Mouse (Mus musculus) splenic B cell, adult 2 months (primary cell): ENCODE measurements around the gene Haus8.
"Not testable (repeated sequence)": the region's sequence is repeated elsewhere in the genome, so short reads cannot be mapped to it uniquely, and the experiment has no call there.

Experiments
- DNase-seq: peaks from one replicate; pipeline ENCODE4 v3.0.0-alpha.2; 2011; ENCODE audit warnings: low read depth, low spot score
- H3K27me3 ChIP-seq: 2 replicates; pipeline ENCODE4 v1.6.1; 2012; ENCODE audit warnings: mild to moderate bottlenecking, low read length, moderate library complexity, mixed read lengths; ENCODE audit not compliant: control insufficient read depth, poor library complexity, insufficient read depth, severe bottlenecking
- H3K36me3 ChIP-seq: 2 replicates; pipeline ENCODE4 v1.6.1; 2012; ENCODE audit warnings: mild to moderate bottlenecking, low read length, moderate library complexity, mixed read lengths; ENCODE audit not compliant: control insufficient read depth, poor library complexity, insufficient read depth, severe bottlenecking

Gene Haus8

GRCm38 (mm10) chr8:71272286-71273150 lies at the start of gene Haus8, which contains the start of gene Myo9b:
Gene Haus8, minus strand, starts transcription at chr8:71272934.
Gene Myo9b, plus strand, starts transcription at chr8:71272714.
- Histone ChIP-seq H3K36me3 (no peaks in the 10 kb centered on the region), H3K27me3 (no peaks in the 10 kb centered on the region)
- peak; percentile 100 for DNase-seq

GRCm38 (mm10) chr8:71319760-71320159 lies 47.0 kb upstream of the Haus8 start:
- DNase-seq, H3K27me3 ChIP-seq, H3K36me3 ChIP-seq: not testable (repeated sequence)

- H3K36me3 ChIP-seq, H3K27me3 ChIP-seq, DNase-seq: not testable (repeated sequence)
Measured at GRCm38 (mm10) chr8:71318610-71319009, 45.9 kb upstream of the Haus8 start.

GRCm38 (mm10) chr8:71316486-71317031 lies 43.8 kb upstream of the Haus8 start:
- Histone ChIP-seq H3K36me3 (no peaks in the 10 kb centered on the region; the same call in 1 of the 2 replicates), H3K27me3 (no peaks in the 10 kb centered on the region)
- no peak for DNase-seq

GRCm38 (mm10) chr8:71315972-71316371 lies 43.2 kb upstream of the Haus8 start:
- no peak for DNase-seq
- no peaks in the 10 kb centered on the region for H3K27me3 ChIP-seq
- no peaks in the 10 kb centered on the region; the same call in 1 of the 2 replicates for H3K36me3 ChIP-seq

- no peak for DNase-seq
- Histone ChIP-seq H3K27me3 (no peaks in the 10 kb centered on the region), H3K36me3 (no peaks in the 10 kb centered on the region; the same call in 1 of the 2 replicates)
Measured at GRCm38 (mm10) chr8:71313951-71314350, 41.2 kb upstream of the Haus8 start.

- DNase-seq = no peak
- Histone ChIP-seq H3K36me3 (no peaks in the 10 kb centered on the region; the same call in 1 of the 2 replicates), H3K27me3 (no peaks in the 10 kb centered on the region)
Measured at GRCm38 (mm10) chr8:71312700-71313099, 40.0 kb upstream of the Haus8 start.

GRCm38 (mm10) chr8:71310446-71310845 lies 37.7 kb upstream of the Haus8 start:
- H3K27me3 ChIP-seq = no peaks in the 10 kb centered on the region
- no peak for DNase-seq
- H3K36me3 ChIP-seq = no peaks in the 10 kb centered on the region; the same call in 1 of the 2 replicates

GRCm38 (mm10) chr8:71307913-71308312 lies 35.2 kb upstream of the Haus8 start:
- Histone ChIP-seq H3K36me3 (no peaks in the 10 kb centered on the region), H3K27me3 (no peaks in the 10 kb centered on the region)
- DNase-seq = no peak

GRCm38 (mm10) chr8:71307371-71307770 lies 34.6 kb upstream of the Haus8 start:
- peak; percentile 46 for DNase-seq
- Histone ChIP-seq H3K27me3 (no peaks in the 10 kb centered on the region), H3K36me3 (no peaks in the 10 kb centered on the region)

- DNase-seq = peak; percentile 19
- H3K27me3 ChIP-seq = no peaks in the 10 kb centered on the region
- H3K36me3 ChIP-seq = no peaks in the 10 kb centered on the region
Measured at GRCm38 (mm10) chr8:71305988-71306387, 33.3 kb upstream of the Haus8 start.

GRCm38 (mm10) chr8:71303632-71304031 lies 30.9 kb upstream of the Haus8 start:
- H3K27me3 ChIP-seq = no peaks in the 10 kb centered on the region
- 0 out of 2 replicates have a peak, but pooled peaks cover 2% of the 10 kb centered on the region for H3K36me3 ChIP-seq
- DNase-seq = no peak

GRCm38 (mm10) chr8:71302788-71303187 lies 30.1 kb upstream of the Haus8 start:
- no peak for DNase-seq
- Histone ChIP-seq H3K27me3 (no peaks in the 10 kb centered on the region), H3K36me3 (peaks cover 2% of the 10 kb centered on the region; the same call in 1 of the 2 replicates)

GRCm38 (mm10) chr8:71299716-71300115 lies 27.0 kb upstream of the Haus8 start:
- Histone ChIP-seq H3K27me3 (no peaks in the 10 kb centered on the region), H3K36me3 (peaks cover 2% of the 10 kb centered on the region; the same call in 1 of the 2 replicates)
- DNase-seq = no peak

- no peak for DNase-seq
- Histone ChIP-seq H3K27me3 (no peaks in the 10 kb centered on the region), H3K36me3 (peaks cover 2% of the 10 kb centered on the region; the same call in 1 of the 2 replicates)
Measured at GRCm38 (mm10) chr8:71297439-71297838, 24.7 kb upstream of the Haus8 start.
